Mouse (Mus musculus): ENCODE measurements around the gene Cma1.

DNA sequence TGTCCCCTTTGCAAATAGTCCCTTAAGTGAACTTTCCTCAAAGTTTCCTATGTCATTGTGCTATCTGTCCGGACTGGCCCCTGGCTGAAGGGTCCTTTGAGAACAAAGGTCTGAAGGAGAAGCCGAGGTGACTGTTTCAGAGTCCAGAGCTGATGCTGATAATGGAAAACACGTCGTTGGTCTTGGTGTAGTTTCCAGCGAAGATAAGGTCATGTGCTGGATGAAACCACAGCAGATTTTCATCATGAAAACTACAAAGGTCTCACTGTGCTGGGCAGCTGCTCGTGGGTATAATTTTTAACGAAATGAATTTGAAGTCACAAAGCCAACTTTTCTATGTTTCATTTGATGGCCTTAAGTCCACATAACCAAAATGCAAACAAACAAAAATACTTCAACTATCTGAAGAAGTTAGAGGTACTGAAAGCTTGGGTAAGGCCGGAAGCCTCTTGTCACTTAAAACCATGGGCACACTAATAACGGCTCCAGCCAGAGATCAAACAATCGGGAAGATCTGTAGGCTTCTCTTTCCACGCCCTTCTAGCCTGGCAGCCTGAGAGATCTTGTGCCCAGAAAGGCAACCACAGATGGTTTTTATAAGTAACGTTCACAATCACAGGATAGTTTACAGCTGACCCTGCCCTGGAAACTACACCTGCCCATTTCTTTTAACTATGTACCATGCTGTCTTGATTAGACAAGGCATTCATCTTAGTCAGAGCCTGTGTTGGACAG is 15.0 kb downstream of the Cma1 start:
- TF ChIP-seq CTCF (IDR thresholded peaks at IDR 0.05; ENCODE audit: low read depth) (no peak), EP300 (IDR thresholded peaks at IDR 0.05; ENCODE audit: low read depth) (no peak)

Data from heart, postnatal 0 days (tissue).